Mouse (Mus musculus) olfactory bulb, adult 2 months (tissue): ENCODE measurements around the gene Xirp1.

Source experiments
- CTCF ChIP-seq: fragments of 200-500 bp; IDR thresholded peaks from 2 replicates; pipeline ENCODE4 v1.5.1; 2012; ENCODE audit warnings: low read depth, mild to moderate bottlenecking, low read length, moderate library complexity; ENCODE audit not compliant: insufficient read depth
- POLR2A ChIP-seq: fragments of 200-500 bp; IDR thresholded peaks from 2 replicates; pipeline ENCODE4 v1.6.1; 2012; ENCODE audit warnings: mild to moderate bottlenecking, low read depth, low read length, moderate library complexity; ENCODE audit not compliant: insufficient read depth

- no peak for TF ChIP-seq POLR2A
- TF ChIP-seq CTCF = no peak
Observed at GRCm38 (mm10) chr9:120034375-120034774, 11.0 kb upstream of the Xirp1 start.
